8 mouse cellular contexts compared by ENCODE assay signal in the genomic region with DNA sequence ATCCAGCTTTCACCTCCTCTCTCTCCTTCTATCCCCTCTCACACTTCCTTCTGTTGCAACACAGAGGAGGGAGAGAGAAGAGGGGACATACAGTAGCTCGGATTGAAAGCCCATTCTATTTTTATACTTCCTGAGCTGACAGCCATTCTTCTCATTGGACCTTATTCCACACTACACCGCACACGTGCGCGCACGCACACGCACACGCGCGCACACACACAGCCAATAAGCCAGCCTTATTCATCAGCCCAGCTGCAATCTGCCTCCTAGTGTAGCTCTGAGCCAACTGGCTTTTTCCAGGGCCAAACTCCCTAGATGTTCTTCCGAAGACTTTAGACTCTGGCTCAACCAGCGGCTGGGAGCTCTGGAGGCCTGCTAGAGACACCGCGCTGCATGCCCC.
DNase-seq lines count a peak whose midpoint lies in the region; ATAC-seq and TF ChIP-seq lines count a peak whose summit lies in the region.

No protein-coding gene starts in this region.

- no peaks in the 10 kb centered on the region for H3K9me3 ChIP-seq in neural tube, embryonic 15.5 days (replicated peaks)

- no peak overlapping the region for H3K9ac ChIP-seq in heart, adult 2 months (ENCODE audit: low read depth, low read length)
- H3K9ac ChIP-seq in neural tube, embryonic 15.5 days (replicated peaks): no peak overlapping the region

- no peak for TF ChIP-seq POLR2A in heart, adult 2 months (IDR thresholded peaks at IDR 0.05; ENCODE audit: insufficient read depth, low read depth, low read length)

- H3K4me1 ChIP-seq in heart, adult 2 months (ENCODE audit: control insufficient read depth, insufficient read depth, low read length): peaks cover 2% of the 10 kb centered on the region
- H3K4me1 ChIP-seq in neural tube, embryonic 15.5 days: peaks cover 4% of the 10 kb centered on the region; the same call in 1 of the 2 replicates

- H3K4me2 ChIP-seq in neural tube, embryonic 15.5 days: no peak overlapping the region

- no peak overlapping the region for H3K4me3 ChIP-seq in heart, adult 2 months
- no peak overlapping the region for H3K4me3 ChIP-seq in neural tube, embryonic 15.5 days (replicated peaks)

- no peaks in the 10 kb centered on the region for H3K79me2 ChIP-seq in heart, adult 2 months (replicated peaks; ENCODE audit: control insufficient read depth, insufficient read depth, low read length)

- no peak for TF ChIP-seq CTCF in heart, adult 2 months (IDR thresholded peaks at IDR 0.05)

- peak; percentile 43 to 52 for DNase-seq in cerebellum, postnatal 10 days
- no peak for DNase-seq in cerebellum, adult 8-10 months
- peak; percentile 4 for DNase-seq in 416B (ENCODE audit: low read depth)
- peak; percentile 63 to 67 for DNase-seq in heart, adult 2 months
- peak; percentile 51 to 63 for DNase-seq in layer of hippocampus, adult 18-20 months (ENCODE audit: low spot score in 2 of 2)
- DNase-seq in adrenal gland, postnatal 10 days: no peak
- no peak for DNase-seq in adrenal gland, adult 8-10 months

- 30% methylated on average over 14 of the region's 14 CpGs for WGBS in heart, adult 2 months
- 83% methylated on average over 14 of the region's 14 CpGs for WGBS in neural tube, embryonic 15.5 days

- H3K27ac ChIP-seq in heart, adult 2 months: no peak overlapping the region
- H3K27ac ChIP-seq in neural tube, embryonic 15.5 days (replicated peaks): peak overlapping the region; percentile 23; the same call in 1 of the 2 replicates

- intact Hi-C loops in heart, adult 2 months (cut with DNase I): loop anchor here (5.0 kb wide), 1 partner anchor 59 kb away; no protein-coding TSS in a partner anchor

- no peaks in the 10 kb centered on the region; the same call in 1 of the 2 replicates for H3K36me3 ChIP-seq in heart, adult 2 months (ENCODE audit: control insufficient read depth, insufficient read depth, low read length)
- H3K36me3 ChIP-seq in neural tube, embryonic 15.5 days: no peaks in the 10 kb centered on the region

- 0 out of 2 replicates have a peak, but pooled peaks have one; percentile 8 for TF ChIP-seq EP300 in heart, adult 2 months (IDR thresholded peaks at IDR 0.05; ENCODE audit: insufficient read depth, low read depth, low read length)

- ATAC-seq in neural tube, embryonic 15.5 days (ENCODE audit: low FRiP score): no peak

- H3K27me3 ChIP-seq in heart, adult 2 months (ENCODE audit: control insufficient read depth, insufficient read depth, low read length): no peaks in the 10 kb centered on the region
- H3K27me3 ChIP-seq in neural tube, embryonic 15.5 days (replicated peaks): no peaks in the 10 kb centered on the region

Comparison
In these comparisons a context has a peak if more than half of its experiments do, and no peak if none do; other contexts are left out.
1. DNase-seq: peak in cerebellum, postnatal 10 days (2 of 2), 416B (single experiment), heart, adult 2 months (2 of 2) and layer of hippocampus, adult 18-20 months (2 of 2); none in cerebellum, adult 8-10 months (single experiment), adrenal gland, postnatal 10 days (single experiment) and adrenal gland, adult 8-10 months (single experiment).